Mouse (Mus musculus) adrenal gland, postnatal 4 days (tissue): Measurements from ENCODE around the gene Abcg4. TPM values are rescaled to one million over a fixed set of nuclear protein-coding genes. Genes with fewer than 3 reads are reported as not detected.

Experiments used
- DNase-seq, 2 experiments: peaks; one replicate each; pipeline ENCODE4 v3.0.0; 2021 to 2022; ENCODE audit warnings: low spot score in 2 of 2, mixed read lengths in 2 of 2
- microRNA-seq: library from miRNA; unstranded; fragments of <30 nt; microRNA quantifications from one replicate; pipeline ENCODE4 v1.2.0, GENCODE M21; 2021
- total RNA-seq, 2 experiments: library from RNA; stranded (reverse); gene quantifications; 2 replicates each; pipeline ENCODE4 v1.2.3; 2021

The Abcg4 gene
- total RNA-seq, 2 experiments from 2014 or later: 38.1 to 57.0 TPM

DNA sequence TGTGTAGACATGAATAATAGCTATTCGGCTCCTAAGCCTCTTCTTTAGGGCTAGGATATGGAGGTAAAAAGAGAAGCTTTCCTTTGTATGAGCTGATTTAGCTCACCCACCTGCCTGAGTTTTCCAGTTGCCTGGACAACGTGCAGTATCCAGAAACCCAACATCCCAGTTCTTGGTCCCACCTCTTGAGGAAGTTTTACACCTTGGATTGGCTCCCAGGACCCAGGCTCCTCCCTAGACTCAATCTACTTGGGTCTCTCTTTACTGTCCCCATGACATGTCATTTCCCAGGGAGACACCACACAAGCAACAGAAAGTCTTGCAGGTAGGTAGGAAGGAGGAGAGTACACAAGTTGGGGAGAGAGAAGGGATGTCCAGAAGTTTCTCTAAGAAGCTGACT, 48.0 kb downstream of the Abcg4 start, which contains the start of gene Ccdc153:
TSS of gene Ccdc153 (plus strand) at position 278 of the 400 bp plus-strand sequence.
- DNase-seq: no peak

DNA sequence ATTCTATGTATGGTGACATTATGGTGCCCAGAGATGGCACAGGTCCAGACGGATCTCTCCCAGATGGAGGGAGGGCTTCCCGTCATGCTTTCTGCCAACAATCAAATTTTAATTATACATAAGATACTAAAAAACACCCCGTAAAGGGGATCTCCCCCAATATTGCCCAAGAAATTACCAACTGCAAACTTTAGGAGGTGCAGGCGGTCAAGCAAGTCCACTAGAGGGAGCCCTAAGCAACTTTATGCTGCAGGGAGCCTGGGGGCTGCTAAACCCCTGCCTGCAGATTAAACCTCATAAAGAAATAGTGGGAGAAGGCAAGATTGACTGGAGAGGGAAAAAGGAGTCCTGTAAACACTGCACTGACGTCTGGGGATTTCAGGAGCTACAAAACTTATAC, 49.0 kb downstream of the Abcg4 start:
- no peak for DNase-seq

- no peak for DNase-seq
These were observed 49.8 kb downstream of the Abcg4 start for GRCm38 (mm10) chr9:44238501-44239190.

DNA sequence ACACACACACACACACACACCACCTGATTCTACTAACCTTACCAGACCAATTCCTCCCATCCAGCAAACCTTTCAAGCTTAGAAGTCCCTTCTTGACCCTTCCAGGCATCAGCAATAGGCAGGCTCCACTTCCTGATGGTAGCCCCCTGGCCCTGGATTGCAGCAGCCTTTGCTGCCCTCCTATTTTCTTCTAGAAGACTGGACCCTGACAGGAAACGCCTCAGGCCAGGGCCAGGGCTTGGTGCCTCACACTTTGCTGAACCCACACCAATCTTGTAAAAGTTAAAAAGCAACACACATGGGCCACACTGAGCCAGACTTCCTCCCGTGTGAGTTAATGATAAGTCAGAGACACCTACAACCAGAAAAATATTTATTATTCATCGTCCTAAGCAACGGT, 51.3 kb downstream of the Abcg4 start:
- DNase-seq: no peak

DNA sequence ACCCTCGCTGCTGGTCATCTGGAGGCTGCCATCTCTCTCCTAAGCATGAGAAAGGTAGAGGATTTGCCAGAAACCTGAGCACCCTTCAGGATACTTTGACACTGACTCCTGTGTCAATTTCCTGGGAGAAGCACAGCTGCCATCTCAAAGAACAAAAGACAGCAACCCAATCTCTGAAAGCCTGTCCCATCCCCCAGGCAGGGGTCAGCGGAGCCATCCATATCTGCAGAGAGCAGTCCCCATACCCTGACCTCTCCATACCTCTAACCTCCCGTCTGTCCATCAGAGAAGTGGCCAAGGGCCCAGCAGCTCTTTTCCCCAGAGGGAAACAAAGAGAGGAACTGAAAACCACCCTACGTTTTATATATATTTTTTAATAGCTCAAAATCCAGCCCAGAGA, 51.8 kb downstream of the Abcg4 start:
- no peak for DNase-seq

GRCm38 (mm10) chr9:44234479-44235427, 53.7 kb downstream of the Abcg4 start:
- DNase-seq: no peak

GRCm38 (mm10) chr9:44233802-44234478, 54.5 kb downstream of the Abcg4 start, which contains the start of gene Cbl:
TSS of gene Cbl (minus strand) at chr9:44234049.
- DNase-seq: peak; percentile 97 to 99

GRCm38 (mm10) chr9:44233021-44233801, 55.2 kb downstream of the Abcg4 start:
- DNase-seq: no peak

GRCm38 (mm10) chr9:44231609-44232008, 56.8 kb downstream of the Abcg4 start:
- no peak for DNase-seq

DNA sequence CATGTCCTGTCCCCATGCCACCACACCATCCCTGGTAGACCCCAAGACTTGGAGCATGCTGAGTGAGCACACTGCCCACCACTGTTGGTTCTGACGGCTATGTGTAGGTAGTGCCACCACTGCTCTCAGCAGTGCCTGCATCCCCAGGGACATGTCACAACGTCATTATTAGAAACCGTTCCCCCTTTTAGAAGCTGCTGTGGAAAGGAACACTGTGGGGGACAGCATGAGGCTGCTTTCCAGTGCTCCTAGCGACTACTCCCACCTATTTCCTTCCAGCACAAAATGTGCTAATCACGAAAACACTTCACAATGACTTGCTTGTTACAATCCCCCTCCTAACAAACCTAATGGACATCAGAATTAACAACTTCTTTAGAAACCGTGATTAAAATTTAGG, 62.4 kb downstream of the Abcg4 start:
- no peak for DNase-seq

Small RNAs within 50 kb of the gene (microRNA-seq; reads per million reads assigned to microRNA genes)
- not detected for gene Gm44335

Other genes starting within 250 kb of the Abcg4 start
- gene Thy1, start 245.2 kb downstream of the Abcg4 start, total RNA-seq: 10 to 100 TPM; 44.1 to 46.3 TPM
- gene Usp2, start 221.6 kb downstream of the Abcg4 start, total RNA-seq: 10 to 100 TPM; 21.8 to 24.7 TPM
- under 1 TPM in 1 of 2 experiments, not detected in 1; 0.17 TPM for gene Mfrp, start 186.9 kb downstream of the Abcg4 start, total RNA-seq
- gene C1qtnf5, start 181.4 kb downstream of the Abcg4 start, total RNA-seq: 10 to 100 TPM in 1 of 2 experiments, 1 to 10 TPM in 1; 9.7 to 17.4 TPM
- gene Gm49380, start 175.1 kb downstream of the Abcg4 start, total RNA-seq: under 1 TPM; 0.11 to 0.51 TPM
- 10 to 100 TPM; 42.5 to 45.8 TPM for gene Rnf26, start 175.1 kb downstream of the Abcg4 start, total RNA-seq
- gene Mcam, start 154.1 kb downstream of the Abcg4 start, total RNA-seq: 10 to 100 TPM; 92.8 to 97.0 TPM
- 10 to 100 TPM; 34.9 to 41.3 TPM for gene Cbl, start 54.6 kb downstream of the Abcg4 start, total RNA-seq
- gene Ccdc153, start 47.9 kb downstream of the Abcg4 start, total RNA-seq: 1 to 10 TPM; 3.4 to 4.6 TPM
- gene Pdzd3, start 37.1 kb downstream of the Abcg4 start, total RNA-seq: 1 to 10 TPM in 1 of 2 experiments, under 1 TPM in 1; 0.82 to 2.9 TPM
- gene Nlrx1, start 20.0 kb downstream of the Abcg4 start, total RNA-seq: 10 to 100 TPM; 31.8 to 35.5 TPM
- gene Hinfp, start 17.1 kb upstream of the Abcg4 start, total RNA-seq: 10 to 100 TPM; 33.4 to 34.5 TPM
- 10 to 100 TPM; 28.9 to 31.8 TPM for gene C2cd2l, start 31.7 kb upstream of the Abcg4 start, total RNA-seq
- gene Dpagt1, start 37.4 kb upstream of the Abcg4 start, total RNA-seq: 10 to 100 TPM; 32.3 to 36.2 TPM
- gene H2afx, start 46.1 kb upstream of the Abcg4 start, total RNA-seq: 100 to 1,000 TPM; 146 to 165 TPM
- gene Hmbs, start 55.6 kb upstream of the Abcg4 start, total RNA-seq: 100 to 1,000 TPM; 118 to 136 TPM
- gene Vps11, start 73.1 kb upstream of the Abcg4 start, total RNA-seq: 10 to 100 TPM; 65.2 to 73.1 TPM
- gene Hyou1, start 90.9 kb upstream of the Abcg4 start, total RNA-seq: 100 to 1,000 TPM; 125 to 126 TPM
- gene Slc37a4, start 108.2 kb upstream of the Abcg4 start, total RNA-seq: 10 to 100 TPM; 36.0 to 37.4 TPM
- 1,000 to 10,000 TPM; 1,559 to 1,677 TPM for gene Rps25, start 118.5 kb upstream of the Abcg4 start, total RNA-seq
- 10 to 100 TPM; 70.5 to 75.0 TPM for gene Trappc4, start 119.0 kb upstream of the Abcg4 start, total RNA-seq
- 10 to 100 TPM; 31.9 to 35.4 TPM for gene Ccdc84, start 130.0 kb upstream of the Abcg4 start, total RNA-seq
- gene Foxr1, start 152.5 kb upstream of the Abcg4 start, total RNA-seq: not detected
- gene Upk2, start 166.4 kb upstream of the Abcg4 start, total RNA-seq: not detected
- gene Bcl9l, start 194.2 kb upstream of the Abcg4 start, total RNA-seq: 10 to 100 TPM; 86.4 to 97.9 TPM